Mouse (Mus musculus): ENCODE results near the gene Frmd5. TPM values are rescaled to one million over a fixed set of nuclear protein-coding genes. Genes with fewer than 3 reads are reported as not detected.
A peak's percentile ranks its signal among the peaks of the same experiment; 100 is the strongest.

Gene Frmd5
- polyA plus RNA-seq (2015; fragmentation: Nextera tagmentation; extraction: Ambion mirVana) = 1.3 and 1.5 TPM in 2 replicates

- Histone ChIP-seq H3K4me1 (ENCODE audit: control insufficient read depth, insufficient read depth, low read length) (0 out of 2 replicates have a peak, but pooled peaks cover 2% of the 10 kb centered on the region), H3K4me2 (ENCODE audit: low read depth, low read length) (peak within 1 kb of the TSS; percentile 87), H3K9ac (ENCODE audit: low read depth, low read length) (peak within 1 kb of the TSS; percentile 63), H3K27ac (ENCODE audit: low read length) (peak within 1 kb of the TSS; percentile 46), H3K9me3 (ENCODE audit: control insufficient read depth, low read length) (no peaks in the 10 kb centered on the region), H3K4me3 (ENCODE audit: low read length) (peak within 1 kb of the TSS; percentile 72), H3K36me3 (ENCODE audit: control insufficient read depth, insufficient read depth, low read length) (no peaks in the 10 kb centered on the region), H3K27me3 (replicated peaks; ENCODE audit: control insufficient read depth, insufficient read depth, low read length) (peaks cover 8% of the 10 kb centered on the region)
- WGBS = under 1% methylated on average over 35 of the region's 35 CpGs
- peak; percentile 99 for ATAC-seq
Observed at GRCm38 (mm10) chr2:121806959-121807653, at the start of gene Frmd5. Frmd5 (minus strand) TSS chr2:121807087.

- H3K4me3 ChIP-seq (ENCODE audit: low read length) = no peak overlapping the region
- H3K9ac ChIP-seq (ENCODE audit: low read depth, low read length) = no peak overlapping the region
- no peaks in the 10 kb centered on the region for H3K4me1 ChIP-seq (ENCODE audit: control insufficient read depth, insufficient read depth, low read length)
- no peak overlapping the region for H3K4me2 ChIP-seq (ENCODE audit: low read depth, low read length)
- no peaks in the 10 kb centered on the region for H3K27me3 ChIP-seq (replicated peaks; ENCODE audit: control insufficient read depth, insufficient read depth, low read length)
- H3K9me3 ChIP-seq (ENCODE audit: control insufficient read depth, low read length) = no peaks in the 10 kb centered on the region
- 61% methylated on average over 3 of the region's 3 CpGs for WGBS
- peak; percentile 70; the same call in 1 of the 2 replicates for ATAC-seq
- no peaks in the 10 kb centered on the region for H3K36me3 ChIP-seq (ENCODE audit: control insufficient read depth, insufficient read depth, low read length)
- H3K27ac ChIP-seq (ENCODE audit: low read length) = no peak overlapping the region
Observed at GRCm38 (mm10) chr2:121853974-121854373, 47.1 kb upstream of the Frmd5 start.

- H3K4me1 ChIP-seq (ENCODE audit: control insufficient read depth, insufficient read depth, low read length) = no peaks in the 10 kb centered on the region
- no peaks in the 10 kb centered on the region for H3K36me3 ChIP-seq (ENCODE audit: control insufficient read depth, insufficient read depth, low read length)
- H3K9me3 ChIP-seq (ENCODE audit: control insufficient read depth, low read length) = no peaks in the 10 kb centered on the region
- H3K4me2 ChIP-seq (ENCODE audit: low read depth, low read length) = no peak overlapping the region
- H3K9ac ChIP-seq (ENCODE audit: low read depth, low read length) = no peak overlapping the region
- H3K4me3 ChIP-seq (ENCODE audit: low read length) = no peak overlapping the region
- WGBS = 36% methylated on average over 2 of the region's 2 CpGs
- ATAC-seq = no peak
- no peaks in the 10 kb centered on the region for H3K27me3 ChIP-seq (replicated peaks; ENCODE audit: control insufficient read depth, insufficient read depth, low read length)
- H3K27ac ChIP-seq (ENCODE audit: low read length) = no peak overlapping the region
Observed at GRCm38 (mm10) chr2:121852045-121852444, 45.2 kb upstream of the Frmd5 start.

GRCm38 (mm10) chr2:121846050-121846449 is 39.2 kb upstream of the Frmd5 start:
- no peak for ATAC-seq

GRCm38 (mm10) chr2:121842249-121842648 is 35.4 kb upstream of the Frmd5 start:
- no peaks in the 10 kb centered on the region for H3K27me3 ChIP-seq (replicated peaks; ENCODE audit: control insufficient read depth, insufficient read depth, low read length)
- H3K4me1 ChIP-seq (ENCODE audit: control insufficient read depth, insufficient read depth, low read length) = no peaks in the 10 kb centered on the region
- no peak for ATAC-seq
- no peak overlapping the region for H3K4me2 ChIP-seq (ENCODE audit: low read depth, low read length)
- H3K9ac ChIP-seq (ENCODE audit: low read depth, low read length) = no peak overlapping the region
- H3K27ac ChIP-seq (ENCODE audit: low read length) = no peak overlapping the region
- WGBS = 79% methylated on average over 3 of the region's 3 CpGs
- no peak overlapping the region for H3K4me3 ChIP-seq (ENCODE audit: low read length)
- no peaks in the 10 kb centered on the region for H3K9me3 ChIP-seq (ENCODE audit: control insufficient read depth, low read length)
- no peaks in the 10 kb centered on the region for H3K36me3 ChIP-seq (ENCODE audit: control insufficient read depth, insufficient read depth, low read length)

More at GRCm38 (mm10) chr2:121846050-121846449, 39.2 kb upstream of the Frmd5 start:
- WGBS = 63% methylated on average over 8 of the region's 8 CpGs
- H3K4me2 ChIP-seq (ENCODE audit: low read depth, low read length) = no peak overlapping the region
- no peak overlapping the region for H3K9ac ChIP-seq (ENCODE audit: low read depth, low read length)
- no peaks in the 10 kb centered on the region for H3K4me1 ChIP-seq (ENCODE audit: control insufficient read depth, insufficient read depth, low read length)
- H3K4me3 ChIP-seq (ENCODE audit: low read length) = no peak overlapping the region
- no peaks in the 10 kb centered on the region for H3K9me3 ChIP-seq (ENCODE audit: control insufficient read depth, low read length)
- H3K36me3 ChIP-seq (ENCODE audit: control insufficient read depth, insufficient read depth, low read length) = no peaks in the 10 kb centered on the region
- H3K27ac ChIP-seq (ENCODE audit: low read length) = no peak overlapping the region
- H3K27me3 ChIP-seq (replicated peaks; ENCODE audit: control insufficient read depth, insufficient read depth, low read length) = no peaks in the 10 kb centered on the region

GRCm38 (mm10) chr2:121841453-121841852 is 34.6 kb upstream of the Frmd5 start:
- ATAC-seq = no peak
- H3K4me3 ChIP-seq (ENCODE audit: low read length) = no peak overlapping the region
- no peaks in the 10 kb centered on the region for H3K4me1 ChIP-seq (ENCODE audit: control insufficient read depth, insufficient read depth, low read length)
- H3K9ac ChIP-seq (ENCODE audit: low read depth, low read length) = no peak overlapping the region
- no peaks in the 10 kb centered on the region for H3K36me3 ChIP-seq (ENCODE audit: control insufficient read depth, insufficient read depth, low read length)
- H3K4me2 ChIP-seq (ENCODE audit: low read depth, low read length) = no peak overlapping the region
- no peaks in the 10 kb centered on the region for H3K9me3 ChIP-seq (ENCODE audit: control insufficient read depth, low read length)
- WGBS = over 99% methylated on average over 3 of the region's 3 CpGs
- no peak overlapping the region for H3K27ac ChIP-seq (ENCODE audit: low read length)
- no peaks in the 10 kb centered on the region for H3K27me3 ChIP-seq (replicated peaks; ENCODE audit: control insufficient read depth, insufficient read depth, low read length)

- no peak overlapping the region for H3K27ac ChIP-seq (ENCODE audit: low read length)
Observed at GRCm38 (mm10) chr2:121834926-121835325, 28.0 kb upstream of the Frmd5 start.

GRCm38 (mm10) chr2:121832484-121832894 is 25.6 kb upstream of the Frmd5 start:
- Histone ChIP-seq H3K27ac (ENCODE audit: low read length) (no peak overlapping the region), H3K4me3 (ENCODE audit: low read length) (no peak overlapping the region), H3K9me3 (ENCODE audit: control insufficient read depth, low read length) (no peaks in the 10 kb centered on the region), H3K27me3 (replicated peaks; ENCODE audit: control insufficient read depth, insufficient read depth, low read length) (no peaks in the 10 kb centered on the region), H3K36me3 (ENCODE audit: control insufficient read depth, insufficient read depth, low read length) (no peaks in the 10 kb centered on the region), H3K9ac (ENCODE audit: low read depth, low read length) (no peak overlapping the region), H3K4me1 (ENCODE audit: control insufficient read depth, insufficient read depth, low read length) (no peaks in the 10 kb centered on the region), H3K4me2 (ENCODE audit: low read depth, low read length) (no peak overlapping the region)
- 8% methylated on average over 5 of the region's 5 CpGs for WGBS
- no peak for ATAC-seq

More at GRCm38 (mm10) chr2:121834926-121835325, 28.0 kb upstream of the Frmd5 start:
- Histone ChIP-seq H3K9ac (ENCODE audit: low read depth, low read length) (no peak overlapping the region), H3K4me2 (ENCODE audit: low read depth, low read length) (no peak overlapping the region), H3K36me3 (ENCODE audit: control insufficient read depth, insufficient read depth, low read length) (no peaks in the 10 kb centered on the region), H3K27me3 (replicated peaks; ENCODE audit: control insufficient read depth, insufficient read depth, low read length) (no peaks in the 10 kb centered on the region), H3K4me3 (ENCODE audit: low read length) (no peak overlapping the region), H3K9me3 (ENCODE audit: control insufficient read depth, low read length) (no peaks in the 10 kb centered on the region), H3K4me1 (ENCODE audit: control insufficient read depth, insufficient read depth, low read length) (no peaks in the 10 kb centered on the region)
- 38% methylated on average over 3 of the region's 3 CpGs for WGBS
- no peak for ATAC-seq

- no peak overlapping the region for H3K9ac ChIP-seq (ENCODE audit: low read depth, low read length)
- ATAC-seq = no peak
- 82% methylated on average over 3 of the region's 3 CpGs for whole genome bisulfite sequencing
- H3K27ac ChIP-seq (ENCODE audit: low read length) = no peak overlapping the region
- H3K4me2 ChIP-seq (ENCODE audit: low read depth, low read length) = no peak overlapping the region
- no peak overlapping the region for H3K4me3 ChIP-seq (ENCODE audit: low read length)
- no peaks in the 10 kb centered on the region for H3K36me3 ChIP-seq (ENCODE audit: control insufficient read depth, insufficient read depth, low read length)
- no peaks in the 10 kb centered on the region for H3K9me3 ChIP-seq (ENCODE audit: control insufficient read depth, low read length)
- H3K27me3 ChIP-seq (replicated peaks; ENCODE audit: control insufficient read depth, insufficient read depth, low read length) = no peaks in the 10 kb centered on the region
- no peaks in the 10 kb centered on the region for H3K4me1 ChIP-seq (ENCODE audit: control insufficient read depth, insufficient read depth, low read length)
Observed at GRCm38 (mm10) chr2:121828411-121828810, 21.5 kb upstream of the Frmd5 start.

Data from intestine, embryonic 16.5 days (tissue).